Mouse (Mus musculus) hindlimb bud, embryonic 11.5 days (tissue): ENCODE measurements around the gene Exosc5.

Experiments
- DNase-seq: peaks from one replicate; pipeline ENCODE4 v3.0.0-alpha.2; 2012; ENCODE audit warnings: low read depth, low spot score; ENCODE audit errors: extremely low spot score

Exosc5 gene

DNA sequence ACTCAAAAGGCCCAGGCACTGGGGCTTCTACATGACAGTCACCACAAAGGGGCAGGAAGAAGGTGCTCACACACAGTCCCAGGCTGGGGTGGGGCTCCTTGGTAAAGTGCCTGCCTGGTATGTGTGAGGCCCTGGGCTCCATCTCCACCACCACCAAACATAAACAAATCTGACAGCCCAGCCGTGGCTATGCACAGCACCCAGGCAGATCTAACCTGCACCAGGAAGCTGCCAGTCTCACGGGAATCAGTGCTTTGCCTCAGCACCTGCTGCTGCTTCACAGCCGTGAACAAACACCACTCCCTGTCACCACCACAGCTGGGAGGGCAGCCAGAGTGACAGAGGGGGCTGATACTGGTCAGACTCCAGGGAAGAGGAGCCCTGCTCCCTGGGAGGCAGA, 22.6 kb upstream of the Exosc5 start:
- no peak for DNase-seq

DNA sequence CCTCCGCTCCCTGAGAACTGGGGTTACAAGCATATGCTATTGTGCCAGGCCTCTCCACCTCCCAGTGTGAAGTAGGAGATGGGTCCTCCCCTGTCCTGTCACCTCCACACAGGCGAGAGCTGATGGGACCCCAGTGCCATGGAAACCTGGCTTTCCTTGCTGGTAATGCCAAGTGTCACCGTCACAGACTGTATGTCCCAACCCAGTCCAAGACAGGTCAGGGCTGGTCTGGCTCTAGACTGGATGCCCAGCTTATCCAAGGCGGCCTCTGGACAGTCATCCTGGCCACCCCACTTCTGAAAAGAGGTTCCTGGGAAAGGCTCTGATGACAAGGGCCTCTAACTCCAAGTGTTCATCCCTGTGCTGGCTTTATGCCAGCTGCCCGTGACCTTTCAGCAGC, 21.9 kb upstream of the Exosc5 start:
- DNase-seq: no peak

DNA sequence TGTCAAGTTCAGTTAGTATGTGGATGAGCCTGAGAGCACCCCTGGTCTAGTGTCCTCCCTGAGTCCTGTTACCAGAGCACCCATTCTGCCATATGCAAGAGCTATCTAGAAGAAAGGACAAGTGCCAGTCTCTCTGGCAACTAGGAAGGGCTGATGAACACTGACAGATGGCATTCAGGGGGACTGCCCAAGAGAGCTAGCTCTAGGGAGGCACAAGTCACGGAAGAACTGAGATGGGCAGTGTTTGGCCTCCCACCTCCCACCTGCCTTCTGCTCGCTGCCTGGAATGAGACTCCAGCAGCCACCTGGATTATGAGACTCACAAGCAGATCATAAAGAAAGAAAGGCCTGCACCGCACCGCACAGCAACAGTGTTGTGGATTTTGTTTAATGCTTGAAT, 19.2 kb upstream of the Exosc5 start:
- DNase-seq: no peak

DNA sequence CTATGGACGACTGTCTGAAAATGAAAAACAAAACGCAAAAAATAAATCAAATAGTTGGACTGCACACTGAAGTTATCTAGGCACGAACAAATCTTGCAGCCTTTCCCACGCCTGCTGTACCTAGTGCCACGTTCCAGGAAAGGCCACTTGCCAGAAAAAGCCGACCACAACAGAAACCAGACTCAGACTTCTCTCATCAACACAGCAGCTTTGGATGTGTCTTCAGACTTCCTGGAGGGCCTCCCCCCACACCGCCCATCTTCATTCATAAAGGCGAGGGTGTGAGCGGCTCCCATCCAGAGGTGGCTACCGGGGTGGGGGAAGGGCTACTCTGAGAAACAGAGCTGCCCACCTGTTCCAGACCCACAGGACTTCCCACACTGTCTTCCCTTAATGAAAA, 14.8 kb upstream of the Exosc5 start:
- DNase-seq: no peak

DNA sequence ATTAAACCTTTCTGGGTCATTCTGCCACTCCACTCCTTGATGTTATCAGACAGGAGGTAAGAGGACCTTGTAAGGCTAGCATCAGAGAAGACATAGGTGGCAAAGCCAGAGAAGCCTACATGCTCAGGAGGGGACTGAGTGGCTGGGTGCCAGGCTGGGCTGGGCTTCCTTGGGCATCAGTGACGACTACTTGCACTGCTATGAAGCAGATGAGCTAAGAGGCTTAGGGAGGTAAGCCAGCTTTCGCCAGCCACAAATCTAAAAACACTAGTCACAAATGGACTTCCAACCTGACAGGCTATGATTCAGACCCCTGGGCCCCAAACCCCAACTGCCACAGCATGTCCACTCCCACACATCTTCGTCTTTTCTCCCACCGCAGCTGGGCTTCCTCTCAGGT, 14.3 kb upstream of the Exosc5 start:
- no peak for DNase-seq

GRCm38 (mm10) chr7:25645074-25645473, 13.9 kb upstream of the Exosc5 start:
- DNase-seq: no peak

GRCm38 (mm10) chr7:25647574-25648123, 11.3 kb upstream of the Exosc5 start:
- DNase-seq: no peak

- no peak for DNase-seq
These were observed 9.1 kb upstream of the Exosc5 start for GRCm38 (mm10) chr7:25649839-25650238.

- DNase-seq: no peak
These were observed 7.7 kb upstream of the Exosc5 start for GRCm38 (mm10) chr7:25651281-25651680.

GRCm38 (mm10) chr7:25652244-25652759, 6.7 kb upstream of the Exosc5 start:
- no peak for DNase-seq

- DNase-seq: no peak
These were observed 3.1 kb upstream of the Exosc5 start for GRCm38 (mm10) chr7:25655601-25656428.

DNA sequence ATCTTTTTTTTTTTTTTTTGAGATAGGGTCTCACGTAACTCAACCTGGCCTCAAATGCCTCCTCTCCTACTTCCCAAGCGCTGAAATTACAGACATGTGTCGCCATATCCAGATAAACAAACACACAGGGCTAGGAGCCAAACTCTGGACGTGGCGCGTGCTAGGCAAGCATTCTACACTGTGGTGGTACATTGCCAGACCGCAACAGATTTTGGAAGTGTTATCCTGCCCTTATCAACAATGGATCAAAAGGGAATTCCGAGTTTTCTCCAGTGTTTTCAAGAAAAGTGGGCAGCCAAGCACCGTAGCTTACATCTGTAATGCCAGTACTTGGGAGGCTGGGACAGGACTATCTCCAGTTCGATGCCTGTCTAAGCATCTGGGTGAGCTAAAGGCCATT, 1.2 kb upstream of the Exosc5 start:
- DNase-seq: no peak

DNA sequence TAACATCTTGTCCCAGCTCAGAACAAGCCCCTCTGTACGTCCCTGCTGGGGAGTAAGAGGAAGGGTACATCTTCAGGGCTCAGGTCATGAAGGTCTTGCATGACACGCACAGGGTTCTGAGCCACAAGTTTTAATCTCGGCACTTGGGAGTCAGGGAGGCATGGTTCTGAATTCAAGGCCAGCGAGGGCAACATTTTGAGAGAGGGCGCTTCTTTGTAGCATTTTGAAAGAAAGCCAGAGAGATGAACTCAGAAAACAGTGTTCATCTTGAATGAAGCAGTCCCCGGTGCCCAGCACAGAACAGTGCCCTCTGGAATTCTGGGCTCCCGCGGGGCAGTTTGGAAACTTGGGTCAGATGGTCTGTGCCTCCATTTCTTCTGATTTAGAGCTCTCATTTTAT, 7.4 kb downstream of the Exosc5 start:
- DNase-seq: no peak

DNA sequence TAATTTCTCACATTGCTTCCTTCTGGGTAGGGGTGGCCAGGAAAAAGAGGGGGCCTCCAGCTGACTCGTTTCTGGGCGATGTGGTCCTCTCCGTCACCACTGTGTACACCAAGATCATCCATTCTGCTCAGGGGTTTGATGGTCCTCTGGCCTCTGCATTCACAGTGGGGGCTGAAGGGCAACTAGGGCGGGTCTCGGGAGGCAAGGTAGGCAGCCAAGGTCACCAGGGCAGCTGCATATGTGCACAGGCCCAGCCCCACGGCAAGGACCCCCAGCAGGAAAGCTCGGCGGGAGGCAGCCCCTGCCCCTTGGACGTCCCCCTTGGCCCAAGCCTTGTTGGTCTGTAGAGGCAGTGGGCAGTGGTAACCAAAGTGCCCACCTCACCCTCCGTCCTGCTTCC, 10.2 kb downstream of the Exosc5 start:
- DNase-seq: no peak

DNA sequence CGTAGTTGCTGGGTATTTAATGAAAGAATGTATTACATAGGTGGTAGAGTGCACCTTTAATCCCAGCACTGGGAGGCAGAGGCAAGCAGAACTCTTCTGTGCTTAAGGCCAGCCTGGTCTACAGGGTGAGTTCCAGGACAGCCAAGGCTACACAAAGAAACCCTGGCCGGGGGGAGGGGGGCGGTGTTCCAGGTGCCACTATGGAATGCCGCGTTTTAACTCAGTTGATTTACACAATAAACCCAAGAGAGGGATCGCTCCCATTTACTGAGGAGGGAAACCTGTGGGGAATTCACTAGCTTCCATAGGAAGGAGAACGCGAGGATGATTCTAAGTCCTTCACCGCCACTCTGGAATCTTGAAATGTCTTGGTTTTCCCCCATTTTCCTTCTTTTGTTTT, 10.7 kb downstream of the Exosc5 start:
- no peak for DNase-seq

GRCm38 (mm10) chr7:25670096-25670495, 11.1 kb downstream of the Exosc5 start:
- DNase-seq: no peak

DNA sequence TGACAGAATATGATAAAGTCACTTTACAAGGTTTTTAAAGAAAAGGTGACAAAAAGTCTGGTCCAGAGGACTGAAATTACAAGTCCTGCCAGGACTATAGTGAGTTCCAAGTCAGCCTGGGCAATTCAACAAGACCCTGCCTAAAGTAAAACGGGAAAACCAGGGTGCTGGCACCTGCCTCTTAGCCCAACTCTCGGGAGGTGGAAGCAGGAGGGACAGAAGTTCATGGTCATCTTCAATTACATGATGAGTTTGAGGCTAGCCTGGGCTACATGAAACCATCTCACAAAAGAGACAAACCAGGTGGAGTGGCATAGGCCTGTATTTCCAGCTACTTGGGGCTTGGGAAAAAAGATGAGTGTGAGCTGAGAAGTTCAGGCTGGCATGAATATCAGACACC, 12.7 kb downstream of the Exosc5 start:
- DNase-seq: no peak

DNA sequence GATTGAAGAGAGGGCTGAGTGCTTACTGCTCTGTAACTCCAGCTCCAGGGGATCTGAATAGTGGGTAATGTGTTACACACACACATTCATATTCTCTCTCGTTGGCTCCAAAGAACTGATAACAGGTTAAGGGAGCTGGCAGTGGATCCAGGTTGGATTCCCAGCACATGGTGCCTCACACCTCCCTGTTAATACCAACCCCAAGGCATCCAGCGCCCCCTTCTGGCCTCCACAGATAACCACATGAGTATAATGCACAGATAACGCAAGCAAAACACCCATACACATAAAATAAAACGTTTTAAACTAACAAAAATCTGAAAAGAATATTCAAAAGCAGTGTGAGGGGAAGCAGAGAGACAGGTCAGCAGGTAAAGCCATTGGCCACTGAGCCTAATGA, 13.5 kb downstream of the Exosc5 start:
- no peak for DNase-seq

DNA sequence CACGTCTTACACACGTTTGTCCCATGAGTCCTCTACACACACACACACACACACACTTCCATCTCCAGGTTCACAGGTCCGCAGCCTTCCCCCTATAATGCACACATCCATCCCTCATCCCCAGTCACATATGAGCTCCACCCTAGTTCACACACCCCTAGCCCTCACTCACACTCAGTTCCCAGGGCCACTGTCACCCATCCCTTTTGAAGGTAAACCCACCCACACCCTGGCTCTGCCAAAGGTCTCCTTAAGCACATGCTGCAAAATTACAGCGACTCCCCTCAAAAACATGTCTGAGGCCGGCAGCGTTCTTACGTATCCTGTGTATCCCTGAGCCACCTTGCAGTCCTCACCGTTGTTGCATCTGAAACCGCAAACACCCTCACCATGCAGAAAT, 15.3 kb downstream of the Exosc5 start:
- no peak for DNase-seq

GRCm38 (mm10) chr7:25674719-25675300, 15.8 kb downstream of the Exosc5 start, which contains the start of gene Tmem91:
Gene Tmem91 (minus strand): TSS chr7:25675166.
- DNase-seq: no peak

GRCm38 (mm10) chr7:25675405-25675804, 16.4 kb downstream of the Exosc5 start:
- no peak for DNase-seq

DNA sequence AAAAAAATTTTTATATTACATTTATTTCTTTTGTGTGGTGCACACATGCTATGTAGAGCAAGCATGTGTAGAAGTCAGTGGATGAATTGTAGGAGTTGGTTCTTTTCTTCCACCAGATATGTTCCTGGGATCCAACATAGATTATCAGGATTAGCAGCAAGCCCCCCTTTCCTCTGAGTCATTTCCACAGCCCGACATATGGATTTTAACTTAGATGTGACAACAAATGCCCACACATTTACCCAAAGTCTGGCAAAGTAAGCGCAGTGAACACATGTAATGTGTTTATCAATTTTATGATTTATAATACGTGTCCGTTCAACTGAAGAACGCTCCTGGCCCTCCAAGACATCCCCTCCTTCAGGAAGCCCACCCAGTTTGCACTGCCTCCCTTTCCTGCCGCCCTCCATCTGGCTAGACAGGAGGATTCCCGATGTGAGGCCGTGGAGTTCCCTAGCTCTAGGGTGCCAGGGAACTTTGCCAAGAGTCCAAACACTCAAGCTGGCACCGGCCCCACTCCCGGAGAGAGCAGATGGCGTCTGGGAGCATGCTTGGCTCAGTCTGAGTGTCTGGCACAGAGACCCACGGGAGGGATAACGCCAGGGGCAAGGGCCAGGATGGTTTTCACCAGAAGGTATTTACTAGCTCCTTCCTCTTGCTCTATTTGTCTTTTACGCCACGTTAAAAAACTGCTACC, 17.3 kb downstream of the Exosc5 start:
- no peak for DNase-seq
